Mouse (Mus musculus) retina, postnatal 7 days (tissue): ENCODE results near the gene Shb.
A peak's percentile ranks its signal among the peaks of the same experiment; 100 is the strongest.

Source experiments
- DNase-seq: peaks from one replicate; pipeline ENCODE4 v3.0.0-alpha.2; 2012; ENCODE audit warnings: low read depth, low spot score

The Shb gene

GRCm38 (mm10) chr4:45532375-45532774, at the start of gene Shb:
Gene Shb, minus strand, starts transcription at chr4:45532470.
- DNase-seq = no peak

- DNase-seq = no peak
These were observed 48.8 kb upstream of the Shb start for GRCm38 (mm10) chr4:45581095-45581494.

- no peak for DNase-seq
These were observed 46.5 kb upstream of the Shb start for GRCm38 (mm10) chr4:45578554-45579370.

- no peak for DNase-seq
These were observed 45.4 kb upstream of the Shb start for GRCm38 (mm10) chr4:45577631-45578030.

- no peak for DNase-seq
These were observed 42.4 kb upstream of the Shb start for GRCm38 (mm10) chr4:45574614-45575169.

- no peak for DNase-seq
These were observed 37.3 kb upstream of the Shb start for GRCm38 (mm10) chr4:45569521-45569920.

- no peak for DNase-seq
These were observed 25.9 kb upstream of the Shb start for GRCm38 (mm10) chr4:45558211-45558610.

GRCm38 (mm10) chr4:45552571-45552970, 20.3 kb upstream of the Shb start:
- DNase-seq = no peak

- no peak for DNase-seq
These were observed 18.7 kb upstream of the Shb start for GRCm38 (mm10) chr4:45550970-45551369.

GRCm38 (mm10) chr4:45549514-45549913, 17.2 kb upstream of the Shb start:
- DNase-seq = no peak

- DNase-seq = no peak
These were observed 13.6 kb upstream of the Shb start for GRCm38 (mm10) chr4:45545851-45546250.

GRCm38 (mm10) chr4:45543481-45544051, 11.3 kb upstream of the Shb start:
- DNase-seq = no peak

- peak; percentile 56 for DNase-seq
These were observed 8.1 kb upstream of the Shb start for GRCm38 (mm10) chr4:45540151-45540933.

- no peak for DNase-seq
These were observed 6.9 kb upstream of the Shb start for GRCm38 (mm10) chr4:45539187-45539586.

- no peak for DNase-seq
These were observed 1.2 kb upstream of the Shb start for GRCm38 (mm10) chr4:45533436-45533940.

GRCm38 (mm10) chr4:45530662-45531542, 1.4 kb downstream of the Shb start:
- DNase-seq = peak; percentile 79

GRCm38 (mm10) chr4:45529986-45530597, 2.2 kb downstream of the Shb start:
- DNase-seq = no peak

GRCm38 (mm10) chr4:45529201-45529985, 2.9 kb downstream of the Shb start:
- no peak for DNase-seq

GRCm38 (mm10) chr4:45528355-45529198, 3.7 kb downstream of the Shb start:
- no peak for DNase-seq
